In genomic region chr15:79148533-79148932, GRCm38 (mm10) we compare ENCODE assay signal across 8 mouse cellular contexts. TPM values are rescaled to one million over a fixed set of nuclear protein-coding genes. Genes with fewer than 3 reads are reported as not detected.
A peak's percentile ranks its signal among the peaks of the same experiment; 100 is the strongest.
DNase-seq lines count a peak whose midpoint lies in the region; ATAC-seq lines count a peak whose summit lies in the region.

No protein-coding gene starts in this region.

- ATAC-seq in embryonic facial prominence, embryonic 13.5 days (ENCODE audit: insufficient number of reproducible peaks, insufficient read depth, low FRiP score, low TSS enrichment, low read depth): 0 out of 2 replicates have a peak, but pooled peaks have one; percentile 2
- peak; percentile 46; the same call in 1 of the 2 replicates for ATAC-seq in kidney, embryonic 15.5 days (replicated peaks; ENCODE audit: low FRiP score)
- ATAC-seq in stomach, embryonic 14.5 days (ENCODE audit: insufficient number of reproducible peaks, insufficient read depth, low FRiP score, low read depth): peak; percentile 42; the same call in 1 of the 2 replicates

- no peaks in the 10 kb centered on the region for H3K9me3 ChIP-seq in embryonic facial prominence, embryonic 13.5 days
- H3K9me3 ChIP-seq in kidney, embryonic 15.5 days (replicated peaks): no peaks in the 10 kb centered on the region
- H3K9me3 ChIP-seq in stomach, embryonic 14.5 days (ENCODE audit: control insufficient read depth, low read depth, low read length): no peaks in the 10 kb centered on the region

- DNase-seq in A20 (ENCODE audit: low read depth, low spot score): peak; percentile 65
- DNase-seq in adrenal gland, postnatal 4 days (ENCODE audit: low spot score in 2 of 2): peak; percentile 58 to 83
- peak; percentile 41 to 64 for DNase-seq in heart, adult 9 months (ENCODE audit: low spot score in 2 of 2)
- peak; percentile 84 for DNase-seq in liver
- DNase-seq in neural tube, embryonic 10.5 days (ENCODE audit: extremely low spot score, low spot score): peak; percentile 91

- H3K9ac ChIP-seq in embryonic facial prominence, embryonic 13.5 days: no peak overlapping the region
- no peak overlapping the region for H3K9ac ChIP-seq in kidney, embryonic 15.5 days
- no peak overlapping the region for H3K9ac ChIP-seq in stomach, embryonic 14.5 days (replicated peaks; ENCODE audit: low read depth, low read length)

- H3K4me1 ChIP-seq in embryonic facial prominence, embryonic 13.5 days: peaks cover 10% of the 10 kb centered on the region
- peaks cover 3% of the 10 kb centered on the region; the same call in 1 of the 2 replicates for H3K4me1 ChIP-seq in kidney, embryonic 15.5 days
- no peaks in the 10 kb centered on the region for H3K4me1 ChIP-seq in stomach, embryonic 14.5 days (ENCODE audit: control insufficient read depth, insufficient read depth, low read length)

- no peak overlapping the region for H3K4me3 ChIP-seq in embryonic facial prominence, embryonic 13.5 days
- no peak overlapping the region for H3K4me3 ChIP-seq in kidney, embryonic 15.5 days (replicated peaks)
- H3K4me3 ChIP-seq in stomach, embryonic 14.5 days (ENCODE audit: low read depth, low read length): no peak overlapping the region

- WGBS in embryonic facial prominence, embryonic 13.5 days: 54% methylated on average over 7 of the region's 7 CpGs
- 46% methylated on average over 7 of the region's 7 CpGs for WGBS in kidney, embryonic 15.5 days
- WGBS in stomach, embryonic 14.5 days: 51% methylated on average over 7 of the region's 7 CpGs

- H3K36me3 ChIP-seq in embryonic facial prominence, embryonic 13.5 days: peaks cover 93% of the 10 kb centered on the region
- peaks cover 94% of the 10 kb centered on the region for H3K36me3 ChIP-seq in kidney, embryonic 15.5 days
- H3K36me3 ChIP-seq in stomach, embryonic 14.5 days (ENCODE audit: control insufficient read depth, insufficient read depth, low read length): peaks cover 56% of the 10 kb centered on the region

- H3K27me3 ChIP-seq in embryonic facial prominence, embryonic 13.5 days: no peaks in the 10 kb centered on the region
- H3K27me3 ChIP-seq in kidney, embryonic 15.5 days: no peaks in the 10 kb centered on the region
- no peaks in the 10 kb centered on the region for H3K27me3 ChIP-seq in stomach, embryonic 14.5 days (ENCODE audit: control insufficient read depth, insufficient read depth, low read length)

- no peak overlapping the region for H3K27ac ChIP-seq in embryonic facial prominence, embryonic 13.5 days
- H3K27ac ChIP-seq in kidney, embryonic 15.5 days: no peak overlapping the region
- H3K27ac ChIP-seq in stomach, embryonic 14.5 days (ENCODE audit: low read length): no peak overlapping the region

- H3K4me2 ChIP-seq in embryonic facial prominence, embryonic 13.5 days: no peak overlapping the region
- H3K4me2 ChIP-seq in kidney, embryonic 15.5 days: no peak overlapping the region
- H3K4me2 ChIP-seq in stomach, embryonic 14.5 days (replicated peaks; ENCODE audit: low read depth, low read length): no peak overlapping the region

RNA-seq across cellular contexts. Expression of gene 1700088E04Rik, which starts 7.5 kb away (rescaled TPM):
- total RNA-seq in adrenal gland, postnatal 4 days (2021): 1 to 10 TPM; 8.0 to 9.0 TPM
- polyA plus RNA-seq in embryonic facial prominence, embryonic 13.5 days (2015; fragmentation: Nextera tagmentation; extraction: Ambion mirVana): 9.7 and 10.2 TPM in 2 replicates
- 7.7 and 10.5 TPM in 2 replicates for polyA plus RNA-seq in kidney, embryonic 15.5 days (2015; fragmentation: Nextera tagmentation; extraction: Ambion mirVana)
- polyA plus RNA-seq in stomach, embryonic 14.5 days (2014; fragmentation: Nextera tagmentation; extraction: Ambion mirVana): 8.7 TPM in 2 replicates

RNA-seq across cellular contexts. Expression of gene Polr2f, which starts 7.7 kb away (rescaled TPM):
- 100 to 1,000 TPM; 134 to 142 TPM for total RNA-seq in adrenal gland, postnatal 4 days (2021)
- polyA plus RNA-seq in embryonic facial prominence, embryonic 13.5 days (2015; fragmentation: Nextera tagmentation; extraction: Ambion mirVana): 348 and 353 TPM in 2 replicates
- polyA plus RNA-seq in kidney, embryonic 15.5 days (2015; fragmentation: Nextera tagmentation; extraction: Ambion mirVana): 303 and 317 TPM in 2 replicates
- polyA plus RNA-seq in stomach, embryonic 14.5 days (2014; fragmentation: Nextera tagmentation; extraction: Ambion mirVana): 367 and 376 TPM in 2 replicates

RNA-seq across cellular contexts. Expression of gene Sox10, which starts 16.5 kb away (rescaled TPM):
- total RNA-seq in adrenal gland, postnatal 4 days (2021): 10 to 100 TPM in 1 of 2 experiments, 1 to 10 TPM in 1; 9.5 to 12.3 TPM
- 8.0 and 11.6 TPM in 2 replicates for polyA plus RNA-seq in embryonic facial prominence, embryonic 13.5 days (2015; fragmentation: Nextera tagmentation; extraction: Ambion mirVana)
- 0.40 and 0.96 TPM in 2 replicates for polyA plus RNA-seq in kidney, embryonic 15.5 days (2015; fragmentation: Nextera tagmentation; extraction: Ambion mirVana)
- 16.8 TPM in 2 replicates for polyA plus RNA-seq in stomach, embryonic 14.5 days (2014; fragmentation: Nextera tagmentation; extraction: Ambion mirVana)

RNA-seq across cellular contexts. Expression of gene Micall1, which starts 39.8 kb away (rescaled TPM):
- 10 to 100 TPM; 36.0 to 40.2 TPM for total RNA-seq in adrenal gland, postnatal 4 days (2021)
- 12.8 and 13.8 TPM in 2 replicates for polyA plus RNA-seq in embryonic facial prominence, embryonic 13.5 days (2015; fragmentation: Nextera tagmentation; extraction: Ambion mirVana)
- 8.6 and 11.0 TPM in 2 replicates for polyA plus RNA-seq in kidney, embryonic 15.5 days (2015; fragmentation: Nextera tagmentation; extraction: Ambion mirVana)
- 12.1 and 12.5 TPM in 2 replicates for polyA plus RNA-seq in stomach, embryonic 14.5 days (2014; fragmentation: Nextera tagmentation; extraction: Ambion mirVana)
